Mouse (Mus musculus) gastrocnemius, postnatal 4 days (tissue): Measurements from ENCODE around the gene Lrrc55. TPM values are rescaled to one million over a fixed set of nuclear protein-coding genes. Genes with fewer than 3 reads are reported as not detected.

Experiments
- DNase-seq, 2 experiments: peaks; one replicate each; pipeline ENCODE4 v3.0.0; 2021 to 2022; ENCODE audit warnings: low spot score in 2 of 2, mixed read lengths in 2 of 2
- total RNA-seq, 2 experiments: library from RNA; stranded (reverse); gene quantifications; 2 replicates each; pipeline ENCODE4 v1.2.3; 2021

Gene Lrrc55
- total RNA-seq, 2 experiments from 2014 or later: 3.0 to 4.7 TPM

DNA sequence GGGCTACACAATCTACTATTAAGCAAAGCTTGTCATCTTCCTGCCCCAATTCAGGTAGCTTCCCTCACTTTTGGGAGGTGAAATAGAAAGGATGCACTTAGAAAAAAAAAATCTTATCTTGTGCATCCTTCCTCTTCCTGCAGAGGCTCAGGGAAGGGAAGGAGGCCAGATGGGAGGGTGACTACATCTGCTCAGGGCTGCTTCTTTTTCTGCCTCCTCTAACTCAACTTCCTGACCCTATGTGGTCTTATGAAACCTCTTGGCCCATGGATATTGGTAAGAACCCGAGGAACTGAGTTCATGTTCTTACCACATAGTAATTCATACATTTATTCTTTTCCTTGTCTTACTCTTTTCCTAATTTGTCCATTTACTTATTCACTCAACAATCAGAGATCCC lies 61.9 kb downstream of the Lrrc55 start:
- DNase-seq: no peak

DNA sequence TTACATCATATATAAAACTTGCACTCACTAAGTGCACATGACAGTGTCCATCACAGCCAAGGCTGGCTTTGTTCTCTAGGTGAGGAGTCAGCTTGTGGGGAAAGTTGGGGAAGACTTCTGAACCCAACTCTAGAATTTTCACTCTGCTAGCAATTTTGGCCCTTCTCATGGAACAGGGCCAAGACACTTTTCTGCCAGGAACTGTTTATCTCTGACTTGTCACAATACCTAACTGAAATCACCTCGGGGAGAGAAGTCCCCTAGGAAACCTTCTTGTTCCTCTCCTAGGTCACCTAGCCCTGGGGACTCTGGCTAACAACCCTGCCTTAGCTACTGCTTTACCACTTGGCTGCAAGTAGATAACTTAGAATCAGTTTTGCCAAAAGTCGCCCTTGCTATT lies 64.8 kb downstream of the Lrrc55 start:
- no peak for DNase-seq

DNA sequence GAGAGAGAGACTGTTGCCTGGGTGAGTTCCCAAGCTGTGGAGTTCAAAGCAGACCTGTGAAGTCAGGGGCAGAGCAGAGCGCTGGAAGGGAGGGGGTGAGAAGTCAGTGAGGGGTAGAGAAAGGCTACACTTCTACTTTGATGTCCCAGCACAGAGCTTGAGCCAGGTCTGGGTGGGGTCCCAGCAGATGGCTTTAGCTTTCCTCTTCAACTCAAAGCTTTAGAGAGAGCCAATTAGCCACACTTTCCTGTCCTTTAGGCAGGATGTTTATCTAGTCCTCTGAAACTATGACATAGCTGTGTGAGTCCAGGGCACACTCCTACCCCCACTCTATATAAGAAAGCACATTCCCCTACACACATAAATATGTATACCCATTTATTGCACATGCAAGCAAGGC lies 65.3 kb downstream of the Lrrc55 start:
- no peak for DNase-seq

- no peak for DNase-seq
Observed at GRCm38 (mm10) chr2:85131226-85131625, 65.8 kb downstream of the Lrrc55 start.

DNA sequence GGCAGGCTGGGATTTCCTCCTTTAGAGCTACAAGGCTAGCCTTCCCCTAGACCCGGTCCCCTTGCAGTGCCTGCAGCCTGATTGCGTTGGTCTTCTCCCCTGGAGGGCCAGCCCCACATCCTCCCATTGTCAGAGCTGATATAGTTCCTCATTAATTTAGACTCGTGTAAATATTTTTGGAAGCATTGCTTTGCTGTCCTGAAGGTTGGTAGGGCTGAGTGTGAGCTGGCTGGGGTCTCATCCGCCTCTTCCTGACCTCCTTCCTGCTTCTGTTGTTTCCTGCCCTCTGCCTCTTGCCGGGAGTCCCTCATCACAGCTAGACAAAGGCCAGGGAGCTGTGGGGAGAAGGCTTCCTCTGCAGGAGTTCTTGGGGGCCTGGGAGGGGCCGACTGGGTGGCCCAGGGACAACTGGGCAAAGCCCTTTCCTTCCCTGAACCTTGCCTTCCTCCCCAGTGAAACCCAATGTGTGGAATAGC lies 67.5 kb downstream of the Lrrc55 start:
- no peak for DNase-seq

DNA sequence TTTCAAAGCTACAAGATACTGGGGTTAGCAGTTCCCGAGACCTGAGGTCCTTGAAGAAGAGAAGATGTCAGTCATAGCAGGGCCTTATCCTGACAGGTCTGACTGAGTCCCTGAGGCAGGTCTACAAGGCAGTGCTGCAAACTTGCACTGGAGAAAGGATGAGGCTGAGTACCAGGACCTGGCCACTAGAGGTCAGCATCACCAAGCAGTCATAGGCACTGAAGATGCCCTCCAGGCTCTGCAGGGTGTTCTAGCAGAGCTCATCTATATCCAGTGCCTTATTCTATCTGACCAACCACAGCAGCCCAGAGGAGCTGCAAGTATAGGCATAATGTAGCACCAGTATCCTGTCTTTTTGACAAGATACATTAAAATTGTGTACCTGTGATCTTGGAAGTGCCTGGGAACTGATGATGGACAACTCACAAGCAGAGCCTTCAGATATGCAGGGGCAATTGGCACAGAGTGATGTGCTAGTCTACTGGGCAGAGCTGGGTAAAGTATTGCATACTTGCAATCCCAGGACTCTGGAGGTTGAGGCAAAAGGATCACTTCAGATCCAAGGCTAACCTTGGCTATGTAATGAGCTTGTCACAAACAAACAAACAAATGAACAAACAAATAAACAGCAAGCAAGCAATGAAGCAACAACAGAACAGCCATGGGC lies 73.0 kb downstream of the Lrrc55 start:
- DNase-seq: peak in 1 of 2 experiments; percentile 59

DNA sequence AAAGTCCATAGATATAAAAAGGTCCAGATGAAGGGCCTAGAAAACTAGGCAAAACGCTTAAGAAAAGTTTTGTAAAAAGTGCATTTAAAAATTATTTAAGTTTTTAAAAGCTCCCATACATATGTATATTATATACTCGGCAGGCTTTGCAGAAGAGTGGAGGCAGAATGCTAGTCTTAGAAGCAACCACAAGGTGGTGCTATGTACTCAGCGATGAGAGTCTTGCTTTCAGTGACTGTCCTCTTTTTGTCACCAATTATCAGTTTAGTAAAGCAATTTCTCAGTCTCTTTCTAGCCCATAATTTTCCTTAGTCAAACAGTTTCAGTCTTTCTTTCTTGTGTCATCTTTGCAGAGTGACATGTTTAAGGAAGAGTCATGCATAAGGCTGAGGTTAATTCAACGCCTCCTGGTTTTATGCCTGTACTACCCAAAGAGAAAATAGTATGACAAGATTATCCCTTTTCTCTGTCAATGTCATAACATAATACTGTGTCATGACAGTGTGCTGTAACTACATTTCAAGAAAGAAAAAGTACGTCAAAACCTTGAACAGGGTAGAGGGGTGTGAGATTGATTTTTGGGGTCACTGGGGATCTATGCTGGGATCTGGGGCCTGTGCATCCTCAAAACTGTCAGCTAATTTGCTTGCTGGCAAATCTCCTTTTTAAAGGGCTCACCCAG lies 73.7 kb downstream of the Lrrc55 start:
- no peak for DNase-seq

Other genes with a start within 250 kb of the Lrrc55 start
- not detected for gene Prg2, start 216.7 kb downstream of the Lrrc55 start, total RNA-seq
- not detected for gene Prg3, start 209.0 kb downstream of the Lrrc55 start, total RNA-seq
- gene Ssrp1, start 160.0 kb downstream of the Lrrc55 start, total RNA-seq: 100 to 1,000 TPM in 1 of 2 experiments, 10 to 100 TPM in 1; 98.2 to 105 TPM
- gene P2rx3, start 159.7 kb downstream of the Lrrc55 start, total RNA-seq: under 1 TPM; 0.60 to 0.91 TPM
- 10 to 100 TPM; 89.8 to 92.6 TPM for gene Tnks1bp1, start 149.2 kb downstream of the Lrrc55 start, total RNA-seq
- 10 to 100 TPM; 86.8 to 91.9 TPM for gene Aplnr, start 61.0 kb downstream of the Lrrc55 start, total RNA-seq
- gene Olfr987, start 142.1 kb upstream of the Lrrc55 start, total RNA-seq: not detected
- not detected for gene Olfr988, start 166.0 kb upstream of the Lrrc55 start, total RNA-seq
- gene Olfr992, start 212.3 kb upstream of the Lrrc55 start, total RNA-seq: not detected
- gene Olfr993, start 217.7 kb upstream of the Lrrc55 start, total RNA-seq: not detected
- gene Olfr994, start 239.3 kb upstream of the Lrrc55 start, total RNA-seq: not detected
- not detected for gene Olfr995, start 246.4 kb upstream of the Lrrc55 start, total RNA-seq